Mouse (Mus musculus) bone marrow, adult 2 months (tissue): ENCODE measurements around the gene Plekha5. TPM values are rescaled to one million over a fixed set of nuclear protein-coding genes. Genes with fewer than 3 reads are reported as not detected.

Experiments used
- H3K27ac ChIP-seq: fragments of 200-500 bp; 2 replicates; pipeline ENCODE4 v1.5.1; 2012; ENCODE audit warnings: low read depth, mild to moderate bottlenecking, control low read depth, inconsistent platforms, low read length; ENCODE audit not compliant: control insufficient read depth, poor library complexity, insufficient read depth
- H3K4me1 ChIP-seq: fragments of 200-500 bp; 2 replicates; pipeline ENCODE4 v1.6.1; 2011; ENCODE audit warnings: low read length; ENCODE audit not compliant: control insufficient read depth, insufficient read depth
- H3K4me3 ChIP-seq: fragments of 200-500 bp; replicated peaks from 2 replicates; pipeline ENCODE3; 2011; ENCODE audit warnings: mild to moderate bottlenecking, low read depth, low read length, control low read depth; ENCODE audit not compliant: control insufficient read depth
- CTCF ChIP-seq: fragments of 200-500 bp; IDR thresholded peaks from 2 replicates; pipeline ENCODE4 v1.5.1; 2011; ENCODE audit warnings: low read length, control low read depth; ENCODE audit not compliant: control insufficient read depth, insufficient read depth
- POLR2A ChIP-seq: fragments of 200-500 bp; IDR thresholded peaks from 2 replicates; pipeline ENCODE4 v1.6.1; 2011; ENCODE audit warnings: low read depth, mild to moderate bottlenecking, control low read depth, low read length, borderline replicate concordance; ENCODE audit not compliant: control insufficient read depth
- WGBS: fragments of 180-500 bp; shearing (Covaris S2); methylation state at CpG from one replicate; pipeline ENCODE4 v1.1.7; 2018; 5-methylcytosine and 5-hydroxymethylcytosine counted together
- polyA plus RNA-seq: library from polyadenylated mRNA; stranded (reverse); fragments of >200 nt; gene quantifications from 2 replicates; pipeline ENCODE4 v1.2.4, GENCODE M21; 2011; ENCODE audit warnings: low replicate concordance; ENCODE audit not compliant: missing spikeins, insufficient read depth, insufficient read length

Gene Plekha5
- polyA plus RNA-seq, 1 experiment: 3.8 TPM

GRCm38 (mm10) chr6:140611893-140612473, 188.1 kb downstream of the Plekha5 start:
- no peaks in the 10 kb centered on the region for H3K4me1 ChIP-seq
- H3K4me3 ChIP-seq: no peak overlapping the region
- TF ChIP-seq CTCF (no peak), POLR2A (no peak)
- 83% methylated on average over 13 of the region's 13 CpGs for WGBS
- H3K27ac ChIP-seq: no peak overlapping the region

GRCm38 (mm10) chr6:140613822-140614221, 190.0 kb downstream of the Plekha5 start:
- TF ChIP-seq POLR2A (no peak), CTCF (no peak)
- WGBS: 54% methylated on average over 3 of the region's 3 CpGs
- Histone ChIP-seq H3K4me3 (no peak overlapping the region), H3K4me1 (no peaks in the 10 kb centered on the region), H3K27ac (no peak overlapping the region)

- Histone ChIP-seq H3K27ac (no peak overlapping the region), H3K4me1 (no peaks in the 10 kb centered on the region; the same call in 1 of the 2 replicates), H3K4me3 (no peak overlapping the region)
- 49% methylated on average over 11 of the region's 11 CpGs for WGBS
- TF ChIP-seq POLR2A (no peak), CTCF (no peak)
These were observed 190.9 kb downstream of the Plekha5 start for GRCm38 (mm10) chr6:140614711-140615110.

- no peak overlapping the region for H3K27ac ChIP-seq
- 75% methylated on average over 13 of the region's 13 CpGs for WGBS
- H3K4me1 ChIP-seq: no peaks in the 10 kb centered on the region; the same call in 1 of the 2 replicates
- H3K4me3 ChIP-seq: no peak overlapping the region
- no peak for TF ChIP-seq CTCF
- TF ChIP-seq POLR2A: no peak
These were observed 196.9 kb downstream of the Plekha5 start for GRCm38 (mm10) chr6:140620531-140621349.

- WGBS: 91% methylated on average over 1 of the region's 1 CpGs
- no peak overlapping the region for H3K27ac ChIP-seq
- TF ChIP-seq POLR2A: no peak
- TF ChIP-seq CTCF: no peak
- no peaks in the 10 kb centered on the region; the same call in 1 of the 2 replicates for H3K4me1 ChIP-seq
- no peak overlapping the region for H3K4me3 ChIP-seq
These were observed 197.8 kb downstream of the Plekha5 start for GRCm38 (mm10) chr6:140621622-140622021.

GRCm38 (mm10) chr6:140622391-140623225, 198.8 kb downstream of the Plekha5 start, which contains the start of gene Aebp2:
TSS of gene Aebp2 (plus strand) at chr6:140622663.
- Histone ChIP-seq H3K4me1 (no peaks in the 10 kb centered on the region; the same call in 1 of the 2 replicates), H3K4me3 (peak within 1 kb of the TSS; percentile 88), H3K27ac (peak within 1 kb of the TSS; percentile 95)
- TF ChIP-seq POLR2A (no peak), CTCF (no peak)
- 43% methylated on average over 30 of the region's 30 CpGs for WGBS

- no peak for TF ChIP-seq CTCF
- peak; percentile 39; the same call in 1 of the 2 replicates for TF ChIP-seq POLR2A
- peak overlapping the region; percentile 95 for H3K27ac ChIP-seq
- WGBS: under 1% methylated on average over 116 of the region's 117 CpGs
- no peaks in the 10 kb centered on the region; the same call in 1 of the 2 replicates for H3K4me1 ChIP-seq
- H3K4me3 ChIP-seq: peak overlapping the region; percentile 88
These were observed 199.6 kb downstream of the Plekha5 start for GRCm38 (mm10) chr6:140623226-140624095.
